Mouse (Mus musculus) spleen, adult 18-20 months (tissue): Measurements from ENCODE around the gene Prl5a1.

ENCODE experiments used
- DNase-seq, 2 experiments: peaks; one replicate each; pipeline ENCODE4 v3.0.0; 2022; ENCODE audit warnings: mixed read lengths in 2 of 2

Prl5a1 gene

GRCm38 (mm10) chr13:28142184-28142583 is at the start of gene Prl5a1:
Prl5a1 (plus strand) TSS chr13:28142484.
- DNase-seq = no peak

GRCm38 (mm10) chr13:28096161-28096560 is 46.1 kb upstream of the Prl5a1 start:
- DNase-seq = no peak

- no peak for DNase-seq
These were observed 33.7 kb upstream of the Prl5a1 start for GRCm38 (mm10) chr13:28108536-28108935.

- DNase-seq = no peak
These were observed 9.5 kb upstream of the Prl5a1 start for GRCm38 (mm10) chr13:28132781-28133180.

- no peak for DNase-seq
These were observed 6.5 kb upstream of the Prl5a1 start for GRCm38 (mm10) chr13:28135790-28136189.
